Mouse (Mus musculus) CD4-positive, CD25-positive, alpha-beta regulatory T cell, adult 2 months (primary cell): Measurements from ENCODE around the gene Dnajb8.

ENCODE experiments used
- DNase-seq: peaks from one replicate; pipeline ENCODE4 v3.0.0-alpha.2; 2012; ENCODE audit warnings: low read depth, low spot score

The Dnajb8 gene

DNA sequence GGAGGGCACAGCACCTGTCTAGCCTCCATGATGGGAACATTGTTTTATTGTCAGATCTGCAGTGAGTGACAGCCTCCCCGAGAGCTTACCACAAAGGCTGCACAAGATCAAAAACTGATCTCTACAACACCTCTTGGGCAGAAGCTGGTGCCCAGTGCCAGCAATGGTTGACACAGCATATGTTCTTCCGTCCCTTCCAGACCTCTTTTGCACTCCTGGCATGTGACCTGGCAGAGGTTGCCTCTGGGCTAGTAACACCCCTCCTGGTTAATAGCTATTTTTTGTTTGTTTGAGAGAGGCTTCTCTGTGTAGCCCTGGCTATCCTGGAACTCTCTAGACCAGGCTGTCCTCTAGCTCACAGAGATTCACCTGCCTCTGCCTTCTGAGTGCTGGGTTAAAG, 56.1 kb downstream of the Dnajb8 start:
- no peak for DNase-seq

DNA sequence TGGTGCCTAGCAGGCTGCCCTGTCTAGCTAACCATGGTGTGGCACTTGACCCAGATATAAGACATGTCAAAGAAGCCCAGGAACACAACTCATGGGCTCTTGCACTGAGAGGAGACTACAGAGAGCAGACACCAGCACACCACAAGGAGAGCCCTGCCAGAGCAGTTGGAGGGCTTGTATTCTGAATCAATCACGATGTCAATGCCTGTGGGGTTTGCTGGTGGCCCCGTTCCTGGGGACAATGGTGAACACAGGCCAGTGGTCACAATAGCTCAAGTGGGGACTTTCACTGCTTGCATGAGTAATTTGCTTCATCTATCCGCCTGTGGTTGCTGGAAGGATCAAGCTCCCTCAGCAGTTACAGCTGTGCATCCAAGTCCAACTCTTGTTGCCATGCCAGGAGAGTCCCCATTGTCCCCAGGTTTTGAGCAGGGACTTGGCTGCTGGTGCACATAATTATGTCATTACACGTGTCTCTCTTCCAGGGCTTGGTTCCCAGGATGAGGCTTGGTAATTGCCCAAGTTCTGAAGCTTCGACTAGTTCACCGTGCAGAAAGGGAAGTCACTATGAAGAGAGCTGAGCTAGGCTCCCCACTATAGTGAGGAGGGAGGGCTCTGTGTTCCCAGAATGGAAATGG, 68.2 kb downstream of the Dnajb8 start:
- no peak for DNase-seq

DNA sequence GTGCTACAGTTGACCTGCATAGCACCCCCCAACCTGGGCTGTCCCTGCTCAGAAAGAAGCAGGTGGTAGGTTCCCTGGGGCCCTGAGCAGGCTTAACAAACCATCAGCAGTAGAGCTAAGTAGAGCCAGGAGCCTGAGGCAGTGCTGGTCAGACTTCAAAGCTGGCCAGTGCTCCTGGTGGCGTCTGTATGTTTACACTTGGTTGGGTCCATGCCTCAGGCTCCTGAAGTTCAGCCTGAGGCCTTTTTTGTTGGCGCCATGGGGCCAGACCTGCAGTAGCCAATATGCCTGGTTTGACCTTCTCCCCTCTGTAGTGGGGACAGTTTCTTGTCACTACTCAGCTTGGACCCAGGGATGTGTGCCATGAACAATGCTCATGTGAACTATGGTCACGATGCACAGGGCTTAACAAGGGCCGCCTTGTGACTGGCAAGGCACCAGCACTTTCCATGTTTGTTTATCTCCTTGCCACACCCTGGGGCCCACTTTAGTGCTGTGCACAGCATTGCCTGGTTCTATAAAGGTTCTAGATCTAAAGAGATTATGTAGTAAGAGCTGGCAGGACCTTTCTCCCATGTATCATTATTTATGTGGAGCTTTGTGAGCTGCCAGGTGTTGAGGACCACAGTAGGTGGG, 70.3 kb downstream of the Dnajb8 start:
- DNase-seq = no peak

DNA sequence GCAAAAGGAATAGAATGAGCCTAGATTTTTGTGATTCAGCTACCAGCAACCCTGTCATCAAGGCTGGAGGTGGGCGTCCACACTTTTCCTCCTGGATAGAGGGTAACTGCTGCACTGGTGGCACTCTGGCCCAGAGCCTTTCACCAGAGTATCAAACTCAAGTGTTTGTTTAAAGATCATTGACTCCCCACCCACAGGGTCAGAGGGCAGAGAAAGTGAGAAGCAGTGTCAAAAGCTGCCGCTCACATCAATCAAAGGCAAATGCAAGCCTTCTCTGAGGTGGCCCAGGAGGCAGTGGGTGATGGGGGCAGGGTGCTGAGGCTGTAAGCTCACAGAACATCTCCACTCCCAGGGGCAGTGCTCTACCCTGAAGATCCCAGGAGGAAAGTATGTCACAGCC, 77.4 kb downstream of the Dnajb8 start:
- no peak for DNase-seq

DNA sequence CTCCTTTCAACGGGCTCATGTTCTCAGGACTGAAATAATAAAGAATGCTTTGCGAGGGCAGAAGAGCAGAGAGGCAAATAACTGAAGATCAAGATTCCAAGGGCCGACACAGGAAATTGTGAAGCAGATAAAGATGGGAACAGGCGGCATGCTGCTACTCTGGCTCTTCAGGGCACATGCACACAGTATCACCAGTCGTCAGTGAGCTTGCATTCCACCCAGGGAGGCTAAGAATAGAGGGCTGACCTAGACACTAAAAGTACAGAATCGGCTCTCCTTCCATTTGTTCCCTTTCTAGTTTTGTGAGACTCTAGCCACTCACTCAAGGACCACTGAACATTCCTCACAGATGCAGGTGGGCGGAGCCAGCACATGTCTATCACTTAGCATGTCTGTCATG, 79.2 kb downstream of the Dnajb8 start:
- no peak for DNase-seq
